Mouse (Mus musculus): Measurements from ENCODE around the gene Btn2a2.

- TF ChIP-seq CTCF (conservative IDR thresholded peaks at IDR 0.05; ENCODE audit: insufficient read depth, insufficient read length, low read depth, low read length) (no peak), POLR2A (IDR thresholded peaks at IDR 0.05; ENCODE audit: low read depth, low read length) (no peak)
Observed at GRCm38 (mm10) chr13:23475658-23476057, 13.0 kb downstream of the Btn2a2 start.
